Mouse (Mus musculus) embryonic fibroblast, embryonic 13.5 days (primary cell): Measurements from ENCODE around the gene Tle6.

ENCODE experiments used
- CTCF ChIP-seq: IDR thresholded peaks from 2 replicates; pipeline ENCODE4 v1.5.1; 2011; ENCODE audit warnings: mild to moderate bottlenecking, control low read depth, low read length, moderate library complexity, borderline replicate concordance; ENCODE audit not compliant: insufficient read depth
- POLR2A ChIP-seq: IDR thresholded peaks from 2 replicates; pipeline ENCODE4 v1.6.1; 2011; ENCODE audit warnings: low read depth, mild to moderate bottlenecking, control low read depth, low read length, moderate library complexity

DNA sequence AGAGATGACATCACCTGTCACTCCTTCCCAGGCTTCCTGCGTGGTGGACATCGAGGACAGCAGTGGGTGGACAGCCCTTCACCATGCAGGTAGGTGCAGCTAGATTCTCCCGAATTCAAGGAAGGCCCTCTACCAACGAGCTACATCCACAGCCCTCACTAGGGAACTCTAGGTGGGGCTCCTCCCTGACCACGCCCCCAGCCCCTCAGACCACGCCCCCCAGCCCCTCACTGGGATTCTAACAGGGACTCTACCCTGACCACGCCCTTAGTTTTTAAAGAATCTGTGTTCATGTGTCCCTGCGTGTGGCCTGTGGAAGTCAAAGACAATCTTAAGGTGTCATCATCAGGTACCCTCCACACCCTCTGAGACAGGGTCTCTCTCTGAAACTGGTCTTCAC, 35.5 kb upstream of the Tle6 start:
- TF ChIP-seq CTCF, result no peak
- TF ChIP-seq POLR2A, result no peak
